Mouse (Mus musculus) ES-E14 (cell line): ENCODE measurements around the gene Krt20. TPM values are rescaled to one million over a fixed set of nuclear protein-coding genes. Genes with fewer than 3 reads are reported as not detected.

Experiments used
- DNase-seq: peaks from one replicate; pipeline ENCODE4 v3.0.0-alpha.2; 2013; ENCODE audit warnings: low read depth, low spot score
- H3K27ac ChIP-seq: 2 replicates; pipeline ENCODE4 v1.5.1; 2012; ENCODE audit warnings: low read depth, mild to moderate bottlenecking, low read length, moderate library complexity, mixed read lengths; ENCODE audit not compliant: poor library complexity, insufficient read depth, severe bottlenecking
- H3K36me3 ChIP-seq: 2 replicates; pipeline ENCODE4 v1.6.1; 2012; ENCODE audit warnings: mild to moderate bottlenecking, low read length, moderate library complexity, mixed read lengths; ENCODE audit not compliant: control insufficient read depth, poor library complexity, insufficient read depth, severe bottlenecking
- H3K4me1 ChIP-seq, 2 experiments: fragments of 150-350 bp in 1 of 2; sonication (generic) in 1 of 2; 2 replicates each; pipeline ENCODE4 v1.6.1; 2012; ENCODE audit warnings: low read length in 2 of 2, mild to moderate bottlenecking in 1 of 2, mixed read lengths in 1 of 2; ENCODE audit not compliant: control insufficient read depth in 2 of 2, insufficient read depth in 2 of 2, poor library complexity in 1 of 2
- H3K4me3 ChIP-seq, 2 experiments: fragments of 150-350 bp in 1 of 2; sonication (generic) in 1 of 2; 2 replicates each; pipeline ENCODE4 v1.5.1; 2012; ENCODE audit warnings: low read length in 2 of 2, low read depth in 1 of 2, mild to moderate bottlenecking in 1 of 2, mixed read lengths in 1 of 2; ENCODE audit not compliant: insufficient read depth in 1 of 2, poor library complexity in 1 of 2, severe bottlenecking in 1 of 2
- H3K9ac ChIP-seq: 2 replicates; pipeline ENCODE4 v1.6.1; 2012; ENCODE audit warnings: low read depth, mild to moderate bottlenecking, low read length, mixed read lengths; ENCODE audit not compliant: poor library complexity, insufficient read depth, severe bottlenecking
- H3K9me3 ChIP-seq: fragments of 150-350 bp; sonication (generic); 2 replicates; pipeline ENCODE4 v1.6.1; 2012; ENCODE audit warnings: low read depth, mild to moderate bottlenecking, low read length; ENCODE audit not compliant: control insufficient read depth, insufficient read depth
- CHD2 ChIP-seq: IDR thresholded peaks from 2 replicates; pipeline ENCODE4 v1.6.1; 2014; ENCODE audit warnings: mild to moderate bottlenecking, low read depth, low read length, inconsistent platforms
- HCFC1 ChIP-seq: IDR thresholded peaks from 2 replicates; pipeline ENCODE4 v1.6.1; 2012; ENCODE audit warnings: low read length, inconsistent platforms, borderline replicate concordance; ENCODE audit not compliant: insufficient read depth
- MAFK ChIP-seq: IDR thresholded peaks from 2 replicates; pipeline ENCODE4 v1.6.1; 2014; ENCODE audit warnings: mild to moderate bottlenecking, low read depth, low read length, inconsistent platforms; ENCODE audit not compliant: insufficient read depth
- ZC3H11A ChIP-seq: IDR thresholded peaks from 2 replicates; pipeline ENCODE4 v1.6.1; 2012; ENCODE audit warnings: low read depth, mild to moderate bottlenecking, inconsistent platforms, low read length, borderline replicate concordance
- ZNF384 ChIP-seq: IDR thresholded peaks from 2 replicates; pipeline ENCODE4 v1.6.1; 2012; ENCODE audit warnings: low read depth, low read length, inconsistent platforms
- in situ Hi-C, 2 experiments: fragments of 600-800 bp; cut with MboI; formaldehyde crosslinking; loops; one replicate each; pipeline ENCODE4 v1.15.1; 2025; ENCODE audit warnings: low sequenced_read_pairs in 2 of 2, inconsistent platforms in 1 of 2; ENCODE audit not compliant: unreplicated experiment in 2 of 2
- total RNA-seq: library from RNA; depleted of rRNA; stranded (reverse); fragments of 300-350 nt; gene quantifications from 2 replicates; pipeline ENCODE4 v1.2.3, GENCODE M21; 2012; rRNA removed

Gene Krt20
- 1.8 and 2.4 TPM in 2 replicates for total RNA-seq

- Histone ChIP-seq H3K4me1 (0 out of 4 replicates have a peak, but pooled peaks cover 0 to 2% of the 10 kb centered on the region in 2 experiments), H3K4me3 (0 out of 4 replicates have a peak within 1 kb of the TSS, but pooled peaks of 1 of the 2 experiments have one; percentile 17), H3K27ac (no peak within 1 kb of the TSS), H3K36me3 (no peaks in the 10 kb centered on the region), H3K9me3 (no peaks in the 10 kb centered on the region), H3K9ac (no peak within 1 kb of the TSS)
- DNase-seq = no peak
- in situ Hi-C loops = no loop called here
- TF ChIP-seq CHD2 (no peak), ZNF384 (no peak), HCFC1 (no peak), MAFK (no peak), ZC3H11A (no peak)
These were observed at the start of gene Krt20 for GRCm38 (mm10) chr11:99437972-99438371. Gene Krt20 (minus strand): TSS chr11:99438150.

DNA sequence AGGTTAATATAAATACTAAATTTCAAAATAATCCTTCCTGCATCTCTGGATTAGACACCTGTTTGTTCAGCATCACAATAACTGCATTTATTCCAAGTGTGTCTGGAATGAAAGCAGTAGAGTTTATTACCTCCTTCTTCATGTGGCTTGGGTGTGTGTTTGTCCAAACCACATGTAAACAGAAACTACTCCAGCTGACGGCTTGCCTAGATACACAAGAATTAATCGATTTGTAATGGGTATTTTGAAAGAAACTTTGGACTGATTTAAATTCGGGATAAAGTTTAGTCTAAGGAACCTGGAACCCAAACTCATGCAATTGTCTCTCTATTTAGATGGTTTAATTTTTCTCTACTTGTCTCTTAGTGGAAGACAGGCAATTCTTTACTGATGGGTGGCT is 37.0 kb upstream of the Krt20 start:
- Histone ChIP-seq H3K4me1 (no peaks in the 10 kb centered on the region), H3K4me3 (no peak overlapping the region), H3K27ac (no peak overlapping the region), H3K9ac (no peak overlapping the region), H3K36me3 (no peaks in the 10 kb centered on the region), H3K9me3 (no peaks in the 10 kb centered on the region)
- in situ Hi-C loops = no loop called here
- TF ChIP-seq MAFK = no peak
- TF ChIP-seq ZC3H11A = no peak
- no peak for TF ChIP-seq HCFC1
- TF ChIP-seq CHD2 = no peak
- TF ChIP-seq ZNF384 = no peak
- no peak for DNase-seq

- in situ Hi-C loops = no loop called here
- no peak overlapping the region for H3K4me3 ChIP-seq
- H3K9ac ChIP-seq = no peak overlapping the region
- TF ChIP-seq CHD2 (no peak), MAFK (no peak), ZNF384 (no peak), HCFC1 (no peak), ZC3H11A (no peak)
- no peaks in the 10 kb centered on the region for H3K9me3 ChIP-seq
- no peak overlapping the region for H3K27ac ChIP-seq
- DNase-seq = no peak
- H3K36me3 ChIP-seq = no peaks in the 10 kb centered on the region
- H3K4me1 ChIP-seq = no peaks in the 10 kb centered on the region
These were observed 35.5 kb upstream of the Krt20 start for GRCm38 (mm10) chr11:99473433-99473832.

DNA sequence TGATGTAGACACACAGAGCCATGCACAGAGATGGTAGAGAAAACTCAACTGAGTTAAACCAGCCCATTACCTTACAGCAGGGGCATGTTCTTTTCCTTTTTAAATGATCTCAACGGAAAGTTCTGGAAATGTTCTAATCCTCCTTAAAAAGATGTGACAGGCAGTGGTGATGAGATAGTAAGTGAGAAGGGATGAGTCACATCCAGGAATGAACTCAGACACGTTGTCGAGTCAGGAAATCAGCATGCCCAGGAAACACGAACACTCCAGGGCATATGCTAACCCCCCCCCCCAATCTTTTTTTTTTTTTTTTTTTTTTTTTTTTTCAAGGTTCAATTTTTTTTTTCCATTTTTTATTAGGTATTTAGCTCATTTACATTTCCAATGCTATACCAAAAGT is 34.5 kb upstream of the Krt20 start:
- in situ Hi-C loops = no loop called here
- H3K4me1 ChIP-seq = no peaks in the 10 kb centered on the region

DNA sequence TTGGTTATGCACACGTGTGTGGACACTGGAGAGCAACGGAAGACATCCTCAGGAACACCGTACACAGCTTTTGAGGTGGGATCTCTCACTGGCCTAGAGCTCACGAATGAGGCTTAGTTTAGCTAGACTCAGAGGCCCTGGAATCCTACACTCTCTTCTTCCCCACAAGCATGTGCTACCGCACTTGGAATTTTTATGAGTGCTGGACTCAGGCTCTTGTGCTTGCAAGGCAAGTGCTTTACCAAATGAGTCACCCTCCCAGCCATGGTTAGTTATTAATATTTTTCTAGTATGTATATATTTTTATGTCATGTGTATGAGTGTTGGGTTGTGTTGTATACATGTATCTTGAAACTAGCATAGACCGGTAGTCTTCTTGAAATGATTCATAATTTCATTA is 34.0 kb upstream of the Krt20 start:
- Histone ChIP-seq H3K36me3 (no peaks in the 10 kb centered on the region), H3K4me1 (no peaks in the 10 kb centered on the region), H3K9ac (no peak overlapping the region), H3K9me3 (no peaks in the 10 kb centered on the region), H3K4me3 (no peak overlapping the region), H3K27ac (no peak overlapping the region)
- no peak for DNase-seq
- in situ Hi-C loops = no loop called here
- TF ChIP-seq MAFK (no peak), HCFC1 (no peak), ZC3H11A (no peak), ZNF384 (no peak), CHD2 (no peak)

More for the DNA sequence above, 34.5 kb upstream of the Krt20 start:
- H3K27ac ChIP-seq = no peak overlapping the region
- no peaks in the 10 kb centered on the region for H3K36me3 ChIP-seq
- no peak for TF ChIP-seq ZNF384
- no peak for TF ChIP-seq ZC3H11A
- TF ChIP-seq MAFK = no peak
- TF ChIP-seq CHD2 = no peak
- TF ChIP-seq HCFC1 = no peak
- no peak for DNase-seq
- H3K9me3 ChIP-seq = no peaks in the 10 kb centered on the region
- H3K9ac ChIP-seq = no peak overlapping the region
- no peak overlapping the region for H3K4me3 ChIP-seq
